Mouse (Mus musculus) mouse embryonic stem cell (cell line): Measurements from ENCODE around the gene Dusp16.

Source experiments
- in situ Hi-C, 2 experiments: fragments of 300-500 bp; cut with MboI; formaldehyde crosslinking; loops; 1 replicate in 1 of 2; 3 replicates in 1 of 2; pipeline ENCODE4 v1.14.3; 2019 to 2020; ENCODE audit warnings: low sequenced_read_pairs in 2 of 2, low pct_unique_long_range_greater_than_20kb in 1 of 2, mixed read lengths in 1 of 2; ENCODE audit not compliant: unreplicated experiment in 1 of 2

Dusp16 gene

DNA sequence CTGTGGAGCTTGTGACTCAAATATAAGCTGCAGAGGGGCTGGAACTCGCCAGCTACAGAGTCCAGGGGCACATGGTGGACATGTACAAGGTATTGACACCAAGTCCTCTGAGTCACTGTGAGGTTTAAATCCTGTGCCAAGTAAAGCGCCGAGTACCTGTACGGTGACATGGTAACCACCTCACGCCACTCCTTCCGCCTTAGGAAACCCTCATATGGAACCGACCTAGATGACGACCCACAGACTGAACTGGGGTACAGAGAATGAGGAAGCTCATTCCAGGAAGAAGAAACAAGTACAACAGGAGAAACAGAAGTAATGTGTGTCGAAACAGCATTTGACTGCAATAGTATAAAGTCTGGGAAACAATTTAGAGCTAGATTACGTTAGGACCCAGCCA, 3.9 kb upstream of the Dusp16 start:
- in situ Hi-C loops: no loop called here

DNA sequence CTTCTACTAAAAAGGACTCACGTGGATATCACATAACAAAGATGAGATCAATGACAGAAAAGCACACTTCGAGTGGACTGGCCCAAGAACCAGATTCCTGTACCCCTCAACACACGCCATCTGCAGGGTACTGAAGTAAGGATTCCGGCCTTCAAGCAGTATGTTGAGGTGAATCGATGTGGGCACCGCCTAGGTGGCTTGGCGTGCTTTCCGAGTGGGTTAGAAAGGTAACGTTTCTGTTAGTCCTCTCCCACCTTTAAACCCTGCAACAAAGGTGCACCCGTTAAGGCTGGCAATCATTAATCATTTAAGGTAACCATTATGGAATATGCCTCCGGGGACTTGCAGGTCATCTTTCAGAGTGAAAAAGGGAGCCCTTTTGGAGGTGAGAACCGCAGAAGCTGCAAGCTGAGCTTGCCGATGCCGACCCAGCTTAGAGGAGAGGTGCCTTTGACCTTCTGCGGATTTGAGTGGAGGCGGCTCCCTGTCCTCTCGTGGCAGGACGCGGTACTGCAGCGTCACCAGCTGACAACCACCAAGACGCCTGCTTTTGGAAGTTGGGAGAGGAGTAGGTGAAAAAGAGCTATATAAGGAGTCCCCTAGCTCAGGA, 1.6 kb upstream of the Dusp16 start:
- in situ Hi-C loops: no loop called here

DNA sequence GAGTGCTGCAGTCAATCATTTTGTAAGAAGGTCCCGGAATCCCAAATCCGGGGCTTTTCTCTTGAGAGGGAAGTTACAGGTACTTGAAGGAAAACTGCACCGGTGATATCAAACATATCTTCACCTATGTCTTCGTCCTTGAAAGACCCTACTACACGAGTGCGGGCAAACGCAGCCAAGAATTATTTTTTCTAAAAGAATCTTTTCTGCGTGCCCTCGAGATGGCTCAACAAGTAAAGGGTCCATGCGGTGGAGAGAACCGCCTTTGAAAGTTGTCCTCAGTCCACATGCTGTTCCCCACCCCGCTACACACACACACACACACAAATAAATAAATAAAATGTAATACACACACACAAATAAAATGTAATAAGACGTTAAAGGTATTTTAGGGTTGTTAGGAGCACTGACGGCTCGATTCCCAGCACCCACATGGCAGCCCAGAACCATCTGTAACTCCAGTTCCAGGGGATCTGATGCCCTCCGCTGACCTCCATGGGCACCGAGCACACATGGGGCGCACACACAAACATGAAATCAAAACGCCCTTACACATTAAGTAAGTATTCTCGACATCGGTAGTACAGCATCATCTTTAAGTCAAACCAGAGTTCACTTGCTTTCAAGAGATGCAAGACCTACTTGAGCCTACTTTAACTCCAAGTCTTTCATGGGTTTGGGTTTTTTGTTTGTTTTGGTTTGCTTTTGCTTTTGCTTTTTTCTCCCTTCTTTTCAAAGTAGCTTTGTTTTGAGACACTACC, 801 bp upstream of the Dusp16 start:
- in situ Hi-C loops: no loop called here

DNA sequence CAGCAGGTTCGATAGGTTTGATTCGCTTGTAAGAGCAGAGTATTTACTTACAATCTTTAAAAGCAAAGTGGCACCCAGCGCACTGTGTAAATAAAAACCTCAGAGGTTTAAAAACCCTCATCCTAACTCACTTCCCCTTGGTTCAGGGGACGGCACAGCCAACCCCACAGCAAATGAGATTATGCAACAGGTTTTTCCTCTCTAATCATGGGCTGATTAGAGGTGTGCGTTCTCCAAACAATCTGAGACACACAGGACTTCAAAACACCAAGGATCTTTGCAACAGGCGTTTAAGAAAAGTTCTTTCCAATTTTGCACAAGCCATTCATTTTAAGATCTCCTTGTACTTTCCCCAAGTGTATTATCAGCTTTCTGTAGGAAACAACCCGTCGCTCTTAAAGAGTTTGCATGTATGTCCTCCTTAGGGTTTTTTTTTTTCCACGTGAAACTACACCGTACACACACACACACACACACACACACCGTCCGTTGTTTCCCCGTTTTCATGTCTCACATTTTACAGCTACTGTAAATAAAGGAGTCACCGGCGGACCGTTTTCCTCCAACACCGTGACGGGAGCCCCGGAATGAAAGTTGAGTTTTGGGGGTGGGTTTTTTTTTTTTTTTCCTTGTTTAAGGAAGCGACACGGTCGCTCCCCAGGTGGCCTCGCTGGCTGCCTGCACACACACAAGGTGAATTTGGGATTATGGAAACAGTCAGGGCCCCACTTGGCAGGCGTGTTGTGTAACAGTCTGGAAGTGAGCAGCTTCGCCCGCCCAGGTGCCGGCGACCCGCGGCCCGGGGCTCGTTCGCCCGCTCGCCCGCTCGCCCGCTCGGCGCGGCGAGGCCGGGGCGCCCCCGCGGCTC, 940 bp downstream of the Dusp16 start:
- in situ Hi-C loops: no loop called here

DNA sequence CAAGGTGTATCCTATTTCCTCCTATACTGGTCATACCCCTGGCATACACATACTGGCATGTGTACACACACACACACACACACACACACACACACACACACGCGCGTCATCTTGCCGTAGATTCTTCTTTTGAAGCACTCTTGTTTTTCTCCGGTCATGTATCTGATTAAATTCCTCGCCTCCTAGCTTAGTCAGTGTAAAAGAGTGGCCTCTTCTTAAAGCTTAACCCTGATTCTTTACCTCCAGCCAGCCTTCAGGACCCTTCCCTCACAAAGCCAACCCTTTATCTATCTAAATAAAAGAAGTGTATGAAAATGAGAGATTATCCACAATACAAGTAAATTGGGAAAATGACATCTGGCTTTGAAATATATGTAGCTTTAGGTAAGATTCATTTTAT, 3.3 kb downstream of the Dusp16 start:
- in situ Hi-C loops: no loop called here

DNA sequence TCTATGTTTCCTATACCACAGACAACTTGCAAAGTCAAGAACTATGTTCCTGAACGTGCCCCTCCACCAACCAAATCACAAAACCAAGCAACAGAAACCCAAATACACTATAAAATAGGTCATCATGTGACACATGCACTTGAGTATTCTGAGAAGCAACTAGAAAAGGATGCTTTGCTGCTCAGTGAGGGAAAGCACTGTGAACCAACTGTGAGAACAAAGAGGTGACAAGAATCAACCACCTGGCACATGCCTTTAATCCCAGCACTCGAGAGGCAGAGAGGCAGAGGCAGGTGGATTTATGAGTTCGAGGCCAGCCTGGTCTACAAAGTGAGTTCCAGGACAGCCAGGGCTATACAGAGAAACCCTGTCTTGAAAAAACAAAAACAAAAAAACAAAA, 6.0 kb downstream of the Dusp16 start:
- in situ Hi-C loops: no loop called here

DNA sequence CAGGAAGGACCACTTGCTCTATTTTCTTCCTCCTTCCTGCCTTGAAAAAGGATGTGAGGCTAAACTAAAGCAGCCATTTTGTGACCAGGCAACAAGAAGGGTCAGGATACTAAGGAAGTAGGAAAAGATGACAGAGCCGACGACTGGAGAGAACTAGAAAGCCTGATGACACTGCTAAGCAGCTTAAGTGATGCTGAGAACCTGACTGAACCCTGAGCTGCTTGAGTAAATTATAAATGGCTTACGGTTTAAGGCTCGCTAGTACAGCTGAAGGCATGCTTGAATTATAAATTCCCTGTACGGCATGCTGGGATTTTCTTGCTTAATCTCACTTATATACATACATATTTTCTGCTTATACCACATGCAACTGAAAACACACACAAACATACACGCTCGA, 9.5 kb downstream of the Dusp16 start:
- in situ Hi-C loops: no loop called here

DNA sequence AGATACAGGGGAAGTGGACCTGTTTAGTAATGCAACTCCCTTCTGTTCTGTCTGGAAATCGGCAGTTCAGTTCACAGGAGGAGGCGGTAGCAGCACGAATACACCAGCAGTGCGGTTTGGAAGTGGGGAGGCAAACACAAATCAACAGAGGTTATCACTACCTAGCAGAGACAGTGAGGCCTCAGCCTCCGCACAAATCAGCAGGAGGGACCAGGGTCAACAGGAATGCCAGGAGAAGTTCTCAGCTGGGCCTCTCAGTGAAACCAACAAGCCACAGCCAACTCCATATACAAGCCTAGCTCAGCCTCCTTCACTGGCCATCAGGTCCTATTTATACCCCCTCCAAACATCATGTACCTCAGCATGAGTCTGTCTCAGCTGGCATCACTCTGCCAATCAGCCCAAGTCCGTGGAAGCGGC, 10.9 kb downstream of the Dusp16 start:
- in situ Hi-C loops: no loop called here

DNA sequence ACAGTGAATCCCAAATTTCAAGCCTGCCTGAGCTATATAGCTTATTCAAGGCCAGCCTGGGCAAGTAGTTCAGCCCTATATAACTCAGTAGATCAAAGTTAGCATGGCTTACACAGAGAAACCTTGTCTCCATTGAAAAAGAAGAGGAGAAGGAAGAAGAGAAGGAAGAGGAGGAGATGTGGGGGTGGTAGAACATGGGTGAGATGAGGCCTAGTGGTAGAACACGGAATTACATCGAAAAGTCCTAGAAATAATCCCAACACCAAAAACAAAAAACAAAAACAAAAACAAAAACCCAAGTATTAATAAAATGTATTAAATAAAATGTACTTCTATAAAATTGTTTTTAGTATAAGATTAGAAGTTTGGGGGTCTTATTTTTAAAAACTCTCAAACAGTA, 12.4 kb downstream of the Dusp16 start:
- in situ Hi-C loops: no loop called here

DNA sequence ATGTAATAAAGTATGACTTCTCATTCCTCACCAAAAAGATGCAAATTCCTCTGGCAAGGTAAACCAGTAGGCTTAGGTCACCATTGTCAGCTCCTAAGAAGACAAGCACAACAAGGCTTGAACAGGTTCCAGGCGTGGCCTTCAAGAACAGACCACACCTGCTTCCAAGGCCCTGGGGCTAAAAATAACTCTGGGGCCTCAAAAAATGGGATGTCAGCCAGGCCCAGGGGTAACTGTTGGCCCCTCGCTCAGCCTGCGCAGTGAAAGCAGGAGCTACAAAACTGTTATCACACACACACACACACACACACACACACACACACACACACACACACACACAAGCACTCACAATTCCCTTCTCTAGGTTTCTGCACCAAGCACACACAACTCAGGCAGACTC, 18.5 kb downstream of the Dusp16 start:
- in situ Hi-C loops: no loop called here

DNA sequence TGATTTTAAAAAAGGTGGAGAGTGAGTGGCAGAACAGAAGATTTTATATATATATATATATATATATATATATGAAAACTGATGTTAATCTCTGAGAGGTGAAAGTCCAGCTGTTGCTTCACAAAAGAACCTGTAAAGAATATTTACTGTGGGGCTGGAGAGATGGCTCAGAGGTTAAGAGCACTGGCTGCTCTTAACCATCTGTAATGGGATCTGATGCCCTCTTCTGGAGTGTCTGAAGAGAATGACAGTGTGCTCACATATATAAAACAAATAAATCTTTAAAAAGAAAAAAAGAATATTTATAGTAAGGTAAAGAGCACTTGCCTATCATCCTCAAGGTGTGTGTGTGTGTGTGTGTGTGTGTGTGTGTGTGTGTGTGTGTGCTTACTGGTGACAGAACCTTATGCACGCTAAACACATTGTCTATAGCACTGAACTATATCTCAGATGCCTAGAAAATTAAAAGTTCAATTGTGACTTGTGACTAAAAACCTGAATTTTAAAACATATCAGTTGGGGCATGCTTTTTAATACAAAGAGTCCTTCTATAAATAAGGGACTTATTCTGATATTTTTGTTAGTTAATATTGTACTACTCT, 19.0 kb downstream of the Dusp16 start:
- in situ Hi-C loops: no loop called here

DNA sequence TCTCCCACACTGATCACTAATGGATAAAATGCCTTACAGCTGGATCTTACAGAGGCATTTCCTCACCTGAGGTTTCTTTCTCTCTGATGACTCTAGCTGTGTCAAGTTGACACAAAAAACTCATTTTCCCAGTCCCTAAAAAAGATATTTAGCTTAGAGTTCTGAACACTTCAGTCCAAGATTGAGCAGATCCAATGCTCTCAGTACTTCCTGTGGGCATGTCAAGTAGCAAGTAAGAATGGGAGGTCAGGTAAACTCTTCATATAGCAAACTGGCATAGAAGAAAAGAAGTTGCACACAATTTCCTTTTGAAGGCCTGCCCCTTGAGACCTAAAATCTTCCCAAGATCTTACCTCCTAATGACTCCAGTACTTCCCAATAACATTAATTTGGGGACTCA, 22.1 kb downstream of the Dusp16 start:
- in situ Hi-C loops: no loop called here

DNA sequence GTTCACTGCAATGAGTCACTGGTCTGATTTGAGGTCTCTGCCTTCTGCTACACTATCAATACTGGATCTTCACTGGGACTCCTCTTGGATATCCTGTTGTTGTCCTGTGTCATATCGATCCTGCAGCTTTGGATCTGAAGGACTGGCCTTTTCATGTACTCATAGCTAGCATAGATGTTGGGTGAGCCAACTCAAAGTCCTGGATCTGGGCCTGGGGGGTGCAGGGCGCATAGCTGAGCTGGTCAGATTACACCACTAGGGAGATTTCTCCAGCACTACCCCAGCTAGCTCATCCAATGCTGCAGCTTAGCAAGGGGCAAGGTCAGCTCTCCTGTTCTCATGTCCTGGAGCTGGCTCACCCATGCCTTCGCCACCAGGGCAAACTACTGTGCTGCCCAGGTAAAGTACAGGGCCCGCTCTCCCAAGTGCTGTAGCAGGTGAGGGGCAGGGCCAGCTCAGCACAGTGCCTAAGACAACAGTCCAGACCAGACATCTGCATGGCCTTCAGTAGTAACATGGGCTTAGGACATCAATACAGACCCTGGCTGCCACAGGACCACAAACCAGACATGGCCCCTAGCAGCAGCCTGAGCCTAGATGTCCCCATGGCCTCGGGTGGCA, 27.9 kb downstream of the Dusp16 start:
- in situ Hi-C loops: no loop called here

DNA sequence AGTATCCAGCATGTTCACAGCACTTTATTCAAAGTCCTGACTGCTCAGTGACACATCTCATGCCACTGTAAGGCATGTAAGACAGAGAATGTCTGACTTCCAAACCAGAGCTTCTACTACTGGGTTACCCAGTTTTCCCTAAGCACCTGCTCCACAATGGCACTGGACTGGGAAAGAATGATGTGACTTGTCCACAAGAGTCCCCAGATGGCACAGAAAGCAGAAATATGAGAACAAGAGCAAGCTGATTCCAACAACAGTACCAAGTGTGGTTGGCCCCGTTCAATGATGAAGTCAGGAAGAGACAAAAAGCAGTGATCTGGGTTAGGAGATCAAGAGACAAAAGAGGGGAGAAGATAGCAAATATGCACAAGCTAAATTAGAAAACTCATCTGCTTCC, 29.0 kb downstream of the Dusp16 start:
- in situ Hi-C loops: no loop called here

DNA sequence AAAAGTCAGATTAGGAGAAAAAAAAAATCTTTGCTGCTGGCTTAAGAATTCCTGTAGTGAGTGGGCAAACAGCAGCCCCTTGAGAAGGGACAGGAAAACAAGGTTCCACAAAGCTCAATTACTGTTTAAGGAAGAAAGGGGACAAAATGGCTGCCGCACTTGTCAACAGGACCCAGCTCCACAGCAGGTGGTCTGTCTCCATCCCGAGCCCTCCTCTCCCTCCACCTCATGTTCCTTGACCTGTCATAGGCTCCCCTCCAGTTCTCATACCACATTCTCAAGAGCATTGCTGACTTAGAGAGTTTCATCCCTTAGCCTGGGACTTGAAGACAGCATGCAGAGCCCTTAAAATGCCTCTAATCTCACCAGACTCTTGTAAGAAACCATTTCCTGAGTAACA, 30.6 kb downstream of the Dusp16 start:
- in situ Hi-C loops: no loop called here

DNA sequence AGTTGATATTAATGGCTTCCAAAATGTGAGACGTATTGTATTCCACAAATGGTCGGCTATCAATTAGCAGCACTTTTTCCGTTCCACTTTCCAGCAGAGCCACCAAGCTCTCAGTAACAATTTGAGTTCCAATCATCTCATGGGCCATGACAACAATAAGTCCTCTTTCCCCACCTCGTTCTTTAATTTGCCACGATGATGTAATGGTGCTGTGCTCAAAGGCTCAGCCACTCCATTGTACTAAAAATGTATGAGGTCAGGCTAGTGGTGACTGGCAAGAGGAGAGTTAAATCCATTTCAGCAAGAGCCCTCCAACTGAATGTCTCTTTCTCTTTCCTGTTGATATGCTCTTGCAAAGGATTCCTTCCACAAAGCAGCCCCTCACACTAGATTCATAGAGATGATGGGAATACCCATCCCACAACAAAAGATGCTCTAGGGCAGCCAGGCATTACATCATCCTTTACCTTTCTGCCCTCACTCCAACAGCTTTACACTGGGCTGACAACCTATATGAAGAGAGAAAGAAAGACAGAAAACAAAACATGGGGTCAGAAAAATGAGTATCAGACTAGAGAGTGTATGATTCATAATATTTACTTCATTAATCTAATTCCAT, 31.4 kb downstream of the Dusp16 start:
- in situ Hi-C loops: no loop called here

DNA sequence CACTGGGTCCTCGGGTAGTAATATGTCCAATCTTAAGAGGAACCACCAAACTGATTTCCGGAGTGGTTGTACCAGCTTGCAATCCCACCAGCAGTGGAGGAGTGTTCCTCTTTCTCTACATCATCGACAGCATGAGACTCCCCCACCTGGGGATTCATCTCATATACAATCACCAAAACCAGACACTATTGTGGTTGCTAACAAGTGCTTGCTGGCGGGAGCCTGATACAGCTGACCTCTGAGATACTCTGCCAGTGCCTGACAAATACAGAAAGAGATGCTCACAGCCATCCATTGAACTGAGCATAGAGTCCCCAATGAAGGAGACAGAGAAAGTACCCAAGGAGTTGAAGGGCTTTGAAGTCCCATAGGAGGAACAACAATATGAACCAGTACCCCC, 36.4 kb downstream of the Dusp16 start:
- in situ Hi-C loops: no loop called here

DNA sequence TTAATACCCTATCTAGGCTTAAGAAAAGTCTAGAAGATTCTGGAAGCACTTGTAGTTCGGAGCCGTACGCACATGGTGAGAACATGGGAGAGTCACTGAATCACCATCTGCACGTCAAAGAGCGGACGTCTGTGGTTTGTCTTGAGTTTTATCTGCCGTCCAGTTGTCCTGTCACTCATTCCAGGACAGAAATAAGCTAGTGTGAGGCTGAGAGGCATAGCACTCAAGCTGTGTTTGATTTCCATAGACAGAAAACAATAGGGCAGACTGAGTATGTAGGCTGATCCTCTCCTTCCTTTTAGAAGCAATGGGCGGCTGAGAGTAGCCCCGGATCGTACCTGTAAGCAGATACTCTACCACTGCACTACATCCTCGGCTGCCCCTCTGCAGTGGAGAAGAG, 38.6 kb downstream of the Dusp16 start:
- in situ Hi-C loops: no loop called here
